Mouse (Mus musculus): ENCODE measurements at regions not wholly inside any gene's neighbourhood (a gene's known extent, or its start where the extent isn't known, plus 50 kb on each side); places are given as distances from the start of the nearest gene placed in this dataset.

DNA sequence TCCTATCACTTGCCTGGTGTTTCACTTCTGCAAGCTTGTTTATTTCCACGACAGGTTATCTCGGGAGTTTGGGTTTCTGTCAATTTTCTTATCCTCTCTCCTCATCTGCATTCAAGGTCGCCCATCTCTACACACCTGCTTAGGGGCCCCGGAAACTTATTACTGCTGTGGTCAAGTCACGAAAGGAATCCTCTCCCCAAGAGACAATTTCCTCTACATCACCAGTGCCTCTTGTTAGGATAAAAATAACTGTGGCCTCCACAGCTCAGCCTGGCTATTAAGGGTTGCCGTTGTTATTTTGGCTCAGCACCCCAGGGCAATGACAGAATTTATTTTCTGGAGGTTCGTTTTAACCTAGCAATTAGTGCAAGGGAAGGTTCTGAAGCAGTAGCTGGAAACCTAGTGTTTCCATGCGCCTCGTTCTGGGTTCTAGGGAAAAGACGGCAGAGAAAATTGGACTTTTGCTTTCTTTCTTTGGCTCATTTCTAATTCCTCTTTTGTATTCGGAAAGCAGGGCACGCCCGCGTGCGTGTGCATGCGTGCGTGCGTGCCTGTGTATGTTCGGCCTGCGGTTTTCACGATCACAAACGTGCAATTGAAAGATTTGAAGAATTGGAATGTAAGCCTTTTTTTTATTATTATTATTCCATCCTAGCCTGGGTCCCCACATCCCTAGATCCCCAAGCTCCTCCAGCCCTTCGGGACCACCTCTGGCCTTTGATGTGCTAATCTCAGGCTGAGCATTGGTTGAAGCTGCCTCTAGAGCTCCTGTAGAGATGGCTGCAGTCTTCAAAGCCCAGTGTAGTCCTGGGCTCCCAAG lies 147.1 kb upstream of the Jarid2 start:
- TF ChIP-seq CTCF (IDR thresholded peaks at IDR 0.05; ENCODE audit: borderline replicate concordance, insufficient read depth, low read depth, low read length) (no peak), POLR2A (IDR thresholded peaks at IDR 0.05; ENCODE audit: borderline replicate concordance, insufficient read depth, low read length) (no peak)

All from cerebellum, adult 2 months (tissue).